Mouse (Mus musculus) G1E-ER4 (cell line): Measurements from ENCODE around the gene Ranbp3l. TPM values are rescaled to one million over a fixed set of nuclear protein-coding genes. Genes with fewer than 3 reads are reported as not detected.

ENCODE experiments used
- GATA1 ChIP-seq: IDR thresholded peaks from one replicate; pipeline ENCODE4 v1.8.0; 2012; ENCODE audit warnings: low read length, inconsistent platforms
- polyA plus RNA-seq: library from polyadenylated mRNA; stranded (reverse); fragments of >175 nt; gene quantifications from 2 replicates; pipeline ENCODE4 v1.2.3, GENCODE M21; 2012

The Ranbp3l gene
- polyA plus RNA-seq = not detected in 2 replicates

DNA sequence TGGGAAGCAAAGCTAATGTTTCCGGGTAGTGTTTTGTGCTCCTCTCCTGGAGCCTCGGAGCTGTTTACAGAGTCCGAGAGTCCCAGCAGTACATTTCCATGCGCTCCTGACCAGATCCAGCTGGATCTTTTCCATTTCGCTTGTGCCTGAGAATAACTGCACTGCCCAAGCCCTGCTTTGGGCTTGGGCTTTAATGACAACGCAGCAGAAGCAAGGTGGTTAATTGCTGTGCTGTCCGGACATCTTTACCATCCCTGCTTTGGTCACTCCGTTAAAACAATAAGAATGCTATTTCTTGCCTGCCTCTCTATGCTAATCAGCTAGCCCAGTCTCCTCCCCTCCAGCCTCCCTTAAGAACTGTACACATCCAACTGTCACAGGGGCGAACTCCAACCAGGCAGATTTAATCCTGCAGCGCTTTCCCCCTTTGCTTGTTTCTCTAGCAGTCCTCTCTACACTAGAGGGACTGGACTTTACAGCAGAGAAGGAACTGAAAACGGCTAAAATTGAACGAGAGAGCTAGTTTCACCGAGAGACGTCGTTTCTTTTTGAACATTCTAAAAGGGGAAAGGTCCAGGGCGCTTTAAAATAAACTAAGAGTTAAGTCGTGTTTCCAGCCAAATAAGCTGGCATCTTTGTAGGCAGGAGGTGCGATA lies at the start of gene Ranbp3l:
TSS of gene Ranbp3l (plus strand) at position 377 of the 656 bp plus-strand sequence.
- TF ChIP-seq GATA1 = no peak

DNA sequence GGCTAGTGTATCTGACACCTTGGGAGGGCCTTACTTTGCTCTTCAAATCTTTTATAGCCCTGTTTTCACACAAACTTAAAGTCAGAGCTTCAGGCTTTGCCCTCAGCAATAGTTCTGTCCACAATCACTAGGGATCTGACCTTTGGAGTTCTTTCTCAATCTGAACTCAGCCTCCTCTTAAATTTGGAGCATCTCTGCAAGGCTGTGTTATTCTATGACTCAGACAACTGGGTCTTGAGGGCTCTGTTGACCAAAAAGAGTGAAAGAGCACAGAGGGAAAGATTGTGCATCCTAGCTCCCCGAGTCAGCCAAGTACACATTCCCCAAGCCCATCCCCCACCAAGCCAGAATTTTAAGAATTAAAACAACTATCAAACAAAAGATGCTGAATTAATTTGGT lies 37.7 kb upstream of the Ranbp3l start:
- no peak for TF ChIP-seq GATA1

DNA sequence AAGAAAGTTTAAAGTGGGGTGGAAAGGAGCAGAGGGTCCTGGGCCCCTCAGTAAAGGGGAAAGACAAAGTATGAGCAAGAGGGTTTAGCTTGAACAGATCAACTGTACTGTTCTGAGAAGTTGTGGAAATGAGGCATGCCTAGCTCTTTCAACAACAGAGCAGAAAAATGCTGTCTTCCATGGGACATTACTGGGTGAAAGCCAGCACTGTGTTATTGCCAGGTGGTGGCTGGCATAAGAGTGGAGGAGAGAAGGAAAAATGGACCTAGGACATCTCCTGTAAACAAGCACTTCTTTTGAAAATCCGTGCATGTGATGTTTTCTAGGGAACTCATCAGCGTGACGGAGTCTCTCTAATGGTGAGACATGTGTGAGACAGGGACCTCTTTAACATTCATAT lies 30.8 kb upstream of the Ranbp3l start:
- TF ChIP-seq GATA1 = no peak

DNA sequence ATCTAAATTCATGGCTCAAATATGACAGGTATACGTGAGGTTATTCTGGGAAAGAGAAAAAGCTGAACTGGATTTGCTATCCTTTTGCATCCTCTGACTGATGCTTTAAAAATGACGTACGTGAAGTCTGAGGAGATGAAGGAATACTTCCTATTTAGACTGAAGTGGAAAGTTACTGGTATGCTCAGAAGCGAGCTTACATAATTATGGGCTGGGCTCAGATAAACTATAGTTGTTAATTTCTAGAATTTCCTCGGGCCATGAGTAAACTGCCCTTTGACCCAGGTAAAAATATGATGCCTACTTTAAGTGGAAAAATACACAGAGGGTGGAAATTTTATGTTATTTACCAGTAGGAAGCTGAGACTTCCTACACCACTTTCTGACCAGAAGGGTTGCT lies 26.9 kb upstream of the Ranbp3l start:
- TF ChIP-seq GATA1 = no peak

DNA sequence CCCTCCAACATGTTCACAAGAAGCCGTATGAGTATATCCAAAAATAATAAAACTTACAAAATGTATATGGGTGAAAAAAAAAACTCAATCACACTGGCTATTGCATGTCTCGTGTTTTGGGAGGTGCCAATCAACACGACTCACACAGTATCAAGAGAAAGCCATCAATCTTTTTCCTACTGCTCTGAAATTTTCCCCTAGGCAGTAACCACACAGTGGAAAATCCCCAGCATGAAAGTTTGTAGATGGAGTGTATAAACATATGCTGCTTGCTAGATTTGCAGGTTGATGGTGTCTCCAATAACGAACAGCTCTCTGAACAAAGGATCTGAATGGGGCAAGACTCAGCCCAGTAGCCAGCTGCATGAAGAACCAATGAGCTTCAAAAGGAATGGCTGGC lies 16.9 kb upstream of the Ranbp3l start:
- no peak for TF ChIP-seq GATA1

DNA sequence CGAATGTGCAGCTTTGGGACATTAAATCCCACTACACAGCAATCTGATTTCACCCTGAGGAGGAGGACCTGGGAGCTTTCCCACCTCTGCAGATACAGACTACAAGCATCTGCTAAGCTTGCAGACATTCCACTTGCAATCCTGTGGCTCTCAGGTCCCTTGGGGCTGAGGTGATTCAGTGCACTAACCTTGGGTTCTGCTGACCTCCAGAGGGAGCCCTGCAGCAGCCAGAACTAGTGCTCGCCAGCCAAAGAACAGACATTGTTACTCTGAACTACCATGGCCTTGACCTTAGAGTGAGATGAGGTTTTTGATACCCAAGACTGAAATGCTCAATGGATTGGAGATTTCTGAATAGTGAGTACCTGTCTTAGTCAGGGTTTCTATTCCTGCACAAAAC lies 4.4 kb upstream of the Ranbp3l start:
- TF ChIP-seq GATA1 = no peak

DNA sequence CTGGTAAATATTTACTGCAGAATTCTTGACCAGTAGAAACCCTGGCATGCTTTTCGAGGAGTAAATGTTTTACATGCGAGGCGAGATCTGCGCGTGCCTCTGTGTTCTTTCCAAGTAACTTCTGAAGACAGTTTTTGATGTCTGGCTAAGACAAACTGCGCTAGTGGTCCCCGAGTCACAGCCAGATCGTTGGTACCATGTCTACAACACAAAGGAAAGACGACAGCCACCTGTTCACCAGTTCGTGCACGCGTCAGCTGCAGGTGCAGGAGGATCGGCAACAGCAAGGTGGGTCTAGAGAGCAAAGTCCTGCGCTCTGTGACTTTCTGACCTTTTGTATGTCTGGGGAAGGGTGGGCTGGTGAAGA lies 463 bp downstream of the Ranbp3l start:
- no peak for TF ChIP-seq GATA1

DNA sequence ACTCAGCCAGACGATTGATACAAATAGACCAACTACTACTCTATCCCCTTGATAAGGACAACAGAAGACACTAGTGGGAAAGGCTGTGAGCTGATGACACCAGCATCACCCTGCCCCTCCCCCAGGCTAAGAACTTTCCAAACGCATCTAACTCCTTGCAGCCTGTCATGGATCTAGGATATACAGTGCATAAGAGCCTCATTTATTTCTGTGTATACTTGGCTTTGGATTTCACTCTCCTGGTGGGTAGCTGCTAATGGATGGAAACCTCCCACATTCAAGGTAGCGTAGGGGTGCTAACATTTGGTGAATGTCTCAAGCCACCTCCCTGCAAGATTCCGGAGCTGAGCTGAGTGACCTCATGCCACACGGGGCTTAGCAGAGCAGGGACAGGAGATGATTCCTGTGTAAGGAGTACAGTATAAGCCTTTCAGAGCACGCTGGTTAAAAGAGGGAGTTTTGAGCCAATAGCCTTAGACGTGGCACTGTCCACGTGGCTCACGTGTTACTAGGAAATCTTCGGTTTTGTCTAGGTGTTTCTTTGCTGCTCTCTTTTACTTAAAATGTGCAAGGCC lies 1.4 kb downstream of the Ranbp3l start:
- TF ChIP-seq GATA1 = no peak

DNA sequence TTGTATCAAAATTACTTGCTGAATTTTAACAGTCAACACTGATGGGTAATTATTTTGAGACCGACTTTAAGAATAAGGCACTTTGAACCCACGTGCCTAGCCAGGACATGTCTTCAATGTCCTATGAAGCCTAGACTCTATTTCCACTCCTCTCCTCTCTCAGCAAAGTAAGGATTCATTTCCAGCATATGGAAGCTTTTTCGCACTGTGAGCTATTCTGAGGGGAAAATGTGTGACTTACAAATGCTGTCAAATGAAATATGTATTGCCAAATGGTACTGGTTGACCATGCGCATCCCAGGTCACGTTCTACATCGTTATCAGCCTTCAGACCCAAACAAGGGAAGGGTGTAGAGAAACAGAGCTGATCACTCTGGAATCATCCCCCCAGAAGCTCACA lies 23.5 kb downstream of the Ranbp3l start:
- no peak for TF ChIP-seq GATA1

DNA sequence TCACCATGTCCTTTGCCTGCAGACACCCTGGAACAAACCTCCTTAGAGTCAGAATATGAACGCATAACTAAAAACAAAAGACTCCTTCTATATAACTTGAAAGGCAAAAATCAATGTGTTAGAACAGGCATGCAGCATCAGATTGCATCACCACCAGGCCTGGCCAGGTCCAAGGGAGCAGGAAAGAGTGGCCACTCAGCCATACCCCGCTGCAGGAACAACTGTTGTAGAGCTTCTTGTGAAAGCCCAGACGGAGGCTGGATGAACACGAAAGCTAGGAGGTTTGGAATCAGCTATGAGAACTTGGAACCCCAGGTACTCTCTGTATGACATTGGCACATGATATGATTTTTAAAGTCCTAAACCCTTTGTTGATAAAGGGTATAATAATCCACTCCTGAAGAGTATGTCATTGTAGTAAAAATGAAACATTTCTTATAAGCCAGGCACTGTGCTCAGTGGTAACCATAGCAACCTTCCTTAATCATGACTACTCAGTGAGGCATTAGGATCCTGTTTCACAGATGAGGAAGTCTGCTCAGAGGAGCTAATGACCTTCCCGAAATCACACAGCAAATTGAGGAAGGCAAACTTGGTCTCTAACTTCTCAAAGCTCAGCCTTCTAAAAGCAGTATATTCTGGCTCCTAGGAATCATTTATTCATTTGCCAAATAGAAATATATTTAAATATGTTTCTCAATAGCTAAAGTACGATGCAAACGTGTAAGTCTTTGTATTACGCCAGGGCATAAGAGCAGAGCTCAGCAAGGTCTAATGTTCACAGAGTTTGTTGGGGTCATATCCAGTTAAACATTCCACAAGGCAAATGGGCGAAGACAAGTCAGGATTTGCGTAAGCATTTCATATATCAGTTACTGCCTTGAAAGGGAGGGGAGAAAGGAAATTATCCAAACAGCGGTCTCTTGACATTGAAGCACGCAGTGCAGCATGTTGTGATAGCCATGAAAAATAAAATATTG lies 24.4 kb downstream of the Ranbp3l start:
- TF ChIP-seq GATA1 = no peak

DNA sequence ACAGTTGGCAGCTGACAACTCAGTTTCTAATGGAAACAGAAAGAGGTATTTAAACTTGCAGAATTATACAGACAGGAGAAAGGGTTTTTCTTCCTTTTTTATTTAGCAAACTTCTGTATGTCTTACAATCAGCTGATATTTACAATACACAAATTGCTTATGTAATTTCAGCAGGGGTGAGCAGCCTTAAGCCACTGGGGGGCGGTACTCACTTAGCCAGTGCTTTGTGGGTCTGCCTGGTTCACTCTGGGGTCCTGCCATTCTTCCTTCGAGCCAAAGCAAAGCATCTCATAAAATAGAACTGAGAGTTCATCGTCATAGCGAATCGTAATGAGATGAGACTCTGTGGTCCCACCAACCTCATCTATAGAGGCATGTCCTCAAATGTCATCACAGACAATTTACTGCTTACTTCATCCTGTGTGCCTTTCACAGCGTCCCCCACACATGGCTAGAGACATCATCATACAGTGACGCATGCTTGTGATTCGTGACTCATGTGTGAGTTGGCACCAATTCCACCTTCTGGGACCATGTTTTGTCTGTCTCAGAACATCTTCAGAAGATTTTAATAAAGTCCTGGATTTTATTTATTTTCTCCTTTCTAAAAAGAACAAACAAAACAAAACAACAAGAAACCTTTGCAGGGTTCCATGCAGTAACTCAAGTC lies 27.0 kb downstream of the Ranbp3l start:
- no peak for TF ChIP-seq GATA1

DNA sequence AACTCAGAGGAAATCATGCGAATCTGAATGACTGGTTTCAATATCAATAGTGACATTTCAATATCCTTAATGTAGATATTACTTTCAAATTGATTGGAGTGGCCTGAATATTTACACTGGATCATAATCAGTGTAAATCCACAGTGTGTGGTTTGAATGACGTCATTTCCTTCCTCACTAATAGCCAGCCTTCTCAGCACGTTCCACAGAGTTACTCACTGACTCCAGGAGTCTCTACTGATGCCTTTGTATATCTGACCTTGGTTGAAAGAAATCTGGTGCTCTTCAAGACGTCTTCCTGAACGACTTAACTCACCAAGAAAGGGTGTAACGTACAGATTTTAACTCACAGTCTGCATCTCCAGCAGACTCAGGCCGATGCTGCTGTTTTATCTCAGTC lies 27.7 kb downstream of the Ranbp3l start:
- TF ChIP-seq GATA1 = no peak

DNA sequence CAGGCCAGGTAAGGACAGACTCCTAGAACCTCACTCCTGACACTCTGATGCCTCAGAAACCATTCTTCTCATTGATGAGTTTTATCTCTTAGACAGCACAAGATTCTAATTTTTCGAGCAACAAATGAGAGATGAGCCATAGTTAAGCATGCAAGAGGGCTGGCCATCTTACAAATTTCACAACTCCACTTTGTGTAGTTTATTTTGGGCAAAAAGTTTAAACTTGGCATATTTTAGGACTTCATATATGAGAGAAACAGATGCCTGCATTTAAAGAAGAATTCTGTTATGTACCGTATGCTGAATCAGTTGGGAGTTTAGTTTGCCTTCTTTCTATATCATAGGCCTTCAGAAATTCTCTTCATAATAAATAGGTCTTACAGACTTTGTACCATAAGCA lies 35.0 kb downstream of the Ranbp3l start:
- no peak for TF ChIP-seq GATA1

DNA sequence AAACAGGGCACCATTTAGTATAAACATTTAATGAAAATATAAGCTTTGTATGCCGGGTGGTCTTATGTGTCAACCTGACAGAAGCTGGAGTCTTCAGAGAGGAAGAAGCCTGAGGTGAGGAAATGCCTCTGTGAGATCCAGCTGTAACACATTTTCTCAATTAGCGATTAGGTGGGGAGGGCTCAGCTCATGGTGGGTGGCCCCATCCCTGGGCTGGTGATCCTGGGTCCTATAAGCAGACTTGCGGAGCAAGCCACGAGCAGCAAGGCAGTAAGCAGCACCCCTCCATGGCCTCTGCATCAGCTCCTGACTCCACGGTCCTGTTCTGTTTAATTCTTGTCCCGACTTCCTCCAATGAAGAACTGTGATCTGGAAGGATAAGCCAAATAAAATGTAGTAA lies 41.4 kb downstream of the Ranbp3l start:
- no peak for TF ChIP-seq GATA1

DNA sequence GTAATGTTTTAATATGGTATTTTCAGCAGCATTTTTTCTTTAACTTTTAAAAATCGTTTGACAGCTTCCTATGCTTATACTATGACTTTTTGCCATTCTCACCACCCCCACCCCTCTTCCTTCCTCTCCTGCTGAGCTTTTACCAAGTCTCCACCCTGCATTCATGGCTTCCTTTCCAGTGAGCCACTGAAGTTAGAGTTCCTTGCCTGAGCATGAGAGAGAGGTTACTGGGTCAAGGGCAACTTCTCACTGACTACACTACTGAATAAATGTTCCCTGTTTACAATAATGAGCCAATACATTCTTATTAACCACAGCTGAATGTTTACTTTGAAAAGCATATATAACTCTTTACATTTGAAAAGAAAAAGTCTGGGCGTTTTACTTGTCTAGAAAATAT lies 46.8 kb downstream of the Ranbp3l start:
- TF ChIP-seq GATA1 = no peak

DNA sequence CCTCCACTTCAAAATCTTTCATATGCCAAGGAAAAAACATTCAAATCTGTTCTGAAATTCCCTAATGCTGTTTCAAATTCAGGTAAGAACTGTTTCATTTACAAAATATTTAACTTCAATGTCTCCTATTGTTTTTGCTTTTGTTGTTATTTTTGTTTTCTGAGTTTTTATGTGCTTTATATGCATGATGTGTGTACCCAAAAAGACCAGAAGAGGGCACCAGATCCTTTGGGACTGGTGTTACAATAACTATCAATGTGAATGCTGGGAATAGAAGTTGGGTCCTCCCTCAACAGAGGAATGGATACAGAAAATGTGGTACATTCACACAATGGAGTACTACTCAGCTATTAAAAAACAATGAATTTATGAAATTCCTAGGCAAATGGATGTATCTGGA lies 88.0 kb downstream of the Ranbp3l start:
- TF ChIP-seq GATA1 = no peak
